Mouse (Mus musculus) kidney, embryonic 14.5 days (tissue): Measurements from ENCODE around the gene Man2a1. TPM values are rescaled to one million over a fixed set of nuclear protein-coding genes. Genes with fewer than 3 reads are reported as not detected.

Source experiments
- ATAC-seq: fragments of 200-750 bp; cut with Nextera tagmentation; 2 replicates; pipeline ENCODE4 v1.8.0; 2017; ENCODE audit warnings: moderate number of reproducible peaks, mild to moderate bottlenecking, moderate TSS enrichment, moderate library complexity; ENCODE audit not compliant: low FRiP score, low TSS enrichment
- H3K27ac ChIP-seq: fragments of 300-500 bp; sonication (generic); 2 replicates; pipeline ENCODE4 v1.5.1; 2014; ENCODE audit warnings: low read depth, mild to moderate bottlenecking, low read length, moderate library complexity, mixed read lengths
- H3K27me3 ChIP-seq: fragments of 300-500 bp; sonication (generic); 2 replicates; pipeline ENCODE4 v1.6.1; 2014; ENCODE audit warnings: mild to moderate bottlenecking, low read length; ENCODE audit not compliant: control insufficient read depth, insufficient read depth
- H3K36me3 ChIP-seq: fragments of 300-500 bp; sonication (generic); 2 replicates; pipeline ENCODE4 v1.6.1; 2014; ENCODE audit warnings: low read length, mixed read lengths; ENCODE audit not compliant: control insufficient read depth, insufficient read depth
- H3K4me1 ChIP-seq: fragments of 300-500 bp; sonication (generic); 2 replicates; pipeline ENCODE4 v1.6.1; 2014; ENCODE audit warnings: low read length, mixed read lengths; ENCODE audit not compliant: control insufficient read depth, insufficient read depth
- H3K4me2 ChIP-seq: fragments of 300-500 bp; sonication (generic); replicated peaks from 2 replicates; pipeline ENCODE4 v1.6.1; 2014; ENCODE audit warnings: low read depth, mild to moderate bottlenecking, low read length
- H3K4me3 ChIP-seq: fragments of 300-500 bp; sonication (generic); 2 replicates; pipeline ENCODE4 v1.5.1; 2014; ENCODE audit warnings: mild to moderate bottlenecking, low read length
- H3K9ac ChIP-seq: fragments of 300-500 bp; sonication (generic); 2 replicates; pipeline ENCODE4 v1.6.1; 2014; ENCODE audit warnings: low read depth, mild to moderate bottlenecking, low read length, moderate library complexity
- H3K9me3 ChIP-seq: fragments of 300-500 bp; sonication (generic); 2 replicates; pipeline ENCODE4 v1.6.1; 2016; ENCODE audit warnings: low read length; ENCODE audit not compliant: control insufficient read depth
- WGBS: fragments of 180-500 bp; shearing (Covaris S2); extraction: QIAGEN DNeasy Blood & Tissue Kit; methylation state at CpG from one replicate; pipeline ENCODE4 v1.1.7; 2014; 5-methylcytosine and 5-hydroxymethylcytosine counted together
- polyA plus RNA-seq: library from polyadenylated mRNA; unstranded; fragments of >200 nt; fragmentation: Nextera tagmentation; extraction: Ambion mirVana; gene quantifications from 2 replicates; pipeline ENCODE4 v1.2.1, GENCODE M21; 2014

Man2a1 gene
- polyA plus RNA-seq = 9.8 and 12.5 TPM in 2 replicates

DNA sequence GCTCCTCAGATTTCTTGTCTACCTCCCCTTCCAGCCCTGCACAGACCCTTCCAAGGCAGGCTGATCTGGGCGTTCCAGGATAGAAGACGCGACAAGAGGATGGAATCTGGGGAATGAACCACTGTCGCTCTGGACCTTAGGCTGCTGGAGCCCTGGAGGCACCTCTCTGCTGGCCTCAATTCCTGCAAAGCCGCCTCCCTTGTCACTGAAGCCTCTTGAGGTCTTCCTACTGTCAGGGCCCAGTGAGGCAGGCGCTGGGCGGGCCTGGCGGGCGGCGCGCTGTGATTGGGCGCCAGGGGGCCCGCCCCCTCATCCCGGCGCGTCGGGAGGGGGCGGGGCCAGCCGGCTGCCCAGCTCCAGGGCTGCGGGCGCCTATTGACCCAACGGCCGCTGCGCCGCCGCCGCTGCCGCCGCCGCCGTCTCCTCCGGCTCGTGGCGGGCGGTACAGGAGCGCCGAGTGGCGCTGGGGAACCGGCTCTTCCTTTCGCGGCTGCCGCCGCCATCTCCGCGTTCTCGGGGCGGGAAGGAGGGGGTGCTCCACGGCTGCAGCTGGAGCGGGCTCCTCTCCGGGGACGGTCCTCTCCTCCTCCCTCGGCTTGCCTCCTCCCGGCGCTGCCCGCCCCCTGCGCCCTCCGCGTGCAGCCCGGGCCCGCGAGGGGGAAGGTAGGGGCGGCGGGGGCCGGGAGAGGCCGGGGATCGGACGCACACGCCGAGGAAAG is at the start of gene Man2a1:
Gene Man2a1 (plus strand): TSS at position 365 of the 719 bp plus-strand sequence.
- Histone ChIP-seq H3K9me3 (no peaks in the 10 kb centered on the region), H3K36me3 (no peaks in the 10 kb centered on the region), H3K27ac (peak within 1 kb of the TSS; percentile 93), H3K4me2 (peak within 1 kb of the TSS; percentile 94), H3K27me3 (no peaks in the 10 kb centered on the region), H3K9ac (peak within 1 kb of the TSS; percentile 91), H3K4me3 (peak within 1 kb of the TSS; percentile 88), H3K4me1 (peaks cover 29% of the 10 kb centered on the region)
- peak; percentile 93 for ATAC-seq
- WGBS = under 1% methylated on average over 56 of the region's 69 CpGs

DNA sequence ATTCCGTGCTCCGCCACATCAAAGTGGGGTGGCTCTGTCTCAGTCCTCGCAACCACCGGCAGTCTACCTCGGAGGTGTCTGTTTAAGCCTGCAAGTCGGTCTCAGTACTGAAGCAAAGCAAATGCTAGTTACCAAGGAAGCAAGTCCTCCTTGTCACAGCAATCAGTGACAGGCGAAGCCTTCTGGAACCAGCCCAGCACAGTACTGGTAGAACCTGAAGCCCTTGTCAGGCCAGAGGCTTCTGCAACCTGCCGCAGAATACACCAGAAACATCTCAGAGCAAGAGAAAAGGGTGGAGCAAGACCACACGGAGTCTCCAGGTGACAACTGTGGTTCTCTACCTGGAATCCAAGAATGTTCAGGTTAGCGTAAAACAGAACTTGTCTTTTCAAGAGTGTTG is 47.2 kb upstream of the Man2a1 start:
- Histone ChIP-seq H3K4me1 (no peaks in the 10 kb centered on the region), H3K4me2 (no peak overlapping the region), H3K9ac (no peak overlapping the region), H3K4me3 (no peak overlapping the region), H3K27ac (no peak overlapping the region), H3K9me3 (no peaks in the 10 kb centered on the region), H3K27me3 (no peaks in the 10 kb centered on the region), H3K36me3 (no peaks in the 10 kb centered on the region)
- 92% methylated on average over 10 of the region's 10 CpGs for WGBS
- no peak for ATAC-seq

DNA sequence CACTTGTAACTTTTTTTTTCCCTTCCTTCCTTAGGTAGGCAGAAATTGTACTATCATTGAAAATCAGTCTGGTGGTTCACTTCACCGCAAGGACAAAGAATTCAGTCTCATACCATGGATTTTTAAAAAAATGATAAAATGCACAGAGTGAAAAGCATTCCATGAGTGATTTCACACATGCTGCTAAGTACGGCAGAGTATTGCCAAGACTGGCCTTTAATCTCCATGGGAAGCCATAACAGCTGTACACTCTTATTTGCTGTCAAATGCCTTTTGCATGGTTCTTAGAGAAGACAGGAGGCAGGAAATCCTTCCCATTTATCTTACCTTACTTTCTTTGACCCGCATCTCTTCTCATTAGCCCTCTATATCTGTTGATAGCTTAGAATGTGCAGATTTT is 45.6 kb upstream of the Man2a1 start:
- Histone ChIP-seq H3K4me2 (no peak overlapping the region), H3K4me1 (no peaks in the 10 kb centered on the region; the same call in 1 of the 2 replicates), H3K27ac (no peak overlapping the region), H3K9me3 (no peaks in the 10 kb centered on the region), H3K27me3 (no peaks in the 10 kb centered on the region), H3K4me3 (no peak overlapping the region), H3K9ac (no peak overlapping the region), H3K36me3 (no peaks in the 10 kb centered on the region)
- no peak for ATAC-seq
- 82% methylated on average over 3 of the region's 3 CpGs for WGBS

DNA sequence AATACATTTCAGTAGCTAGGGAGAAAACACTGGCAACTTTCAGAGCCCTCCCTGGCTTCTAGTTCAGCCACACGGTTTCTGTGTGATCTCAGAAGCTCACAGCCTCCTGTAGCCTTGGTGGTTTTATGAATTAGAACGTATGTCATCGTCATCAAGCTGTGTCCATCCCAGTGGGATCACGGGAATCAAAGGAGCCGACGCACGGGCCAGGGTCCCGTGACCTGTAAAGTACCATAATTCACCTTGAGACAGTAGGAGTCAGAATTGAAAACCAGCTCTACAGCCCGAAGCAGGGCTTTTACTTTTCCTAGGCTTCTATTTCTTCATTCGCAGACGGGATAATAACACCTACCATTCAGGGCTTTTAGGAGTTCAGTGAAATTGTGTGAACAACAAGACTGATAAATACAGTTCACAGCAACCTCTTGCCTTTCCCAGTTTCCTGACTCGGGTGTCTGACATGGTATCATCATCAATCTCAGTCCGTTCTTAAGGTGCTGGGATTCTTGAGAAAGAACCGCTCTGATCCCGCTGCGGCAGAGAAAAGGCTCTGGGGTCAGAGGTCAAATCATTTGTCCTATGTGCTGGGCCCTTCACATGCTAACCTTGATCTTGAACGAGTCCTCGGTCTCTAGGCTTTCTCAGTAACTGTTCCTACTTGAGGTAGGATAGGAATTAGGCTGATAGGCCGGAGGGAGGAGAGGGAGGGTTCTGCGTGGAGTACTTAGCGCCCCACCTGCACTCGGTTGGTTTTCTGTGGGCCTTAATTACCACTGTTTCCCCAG is 43.7 kb upstream of the Man2a1 start:
- Histone ChIP-seq H3K9me3 (no peaks in the 10 kb centered on the region), H3K4me2 (no peak overlapping the region), H3K36me3 (no peaks in the 10 kb centered on the region), H3K27me3 (no peaks in the 10 kb centered on the region), H3K9ac (no peak overlapping the region), H3K4me1 (no peaks in the 10 kb centered on the region; the same call in 1 of the 2 replicates), H3K4me3 (no peak overlapping the region), H3K27ac (no peak overlapping the region)
- ATAC-seq = no peak
- 83% methylated on average over 22 of the region's 22 CpGs for WGBS

DNA sequence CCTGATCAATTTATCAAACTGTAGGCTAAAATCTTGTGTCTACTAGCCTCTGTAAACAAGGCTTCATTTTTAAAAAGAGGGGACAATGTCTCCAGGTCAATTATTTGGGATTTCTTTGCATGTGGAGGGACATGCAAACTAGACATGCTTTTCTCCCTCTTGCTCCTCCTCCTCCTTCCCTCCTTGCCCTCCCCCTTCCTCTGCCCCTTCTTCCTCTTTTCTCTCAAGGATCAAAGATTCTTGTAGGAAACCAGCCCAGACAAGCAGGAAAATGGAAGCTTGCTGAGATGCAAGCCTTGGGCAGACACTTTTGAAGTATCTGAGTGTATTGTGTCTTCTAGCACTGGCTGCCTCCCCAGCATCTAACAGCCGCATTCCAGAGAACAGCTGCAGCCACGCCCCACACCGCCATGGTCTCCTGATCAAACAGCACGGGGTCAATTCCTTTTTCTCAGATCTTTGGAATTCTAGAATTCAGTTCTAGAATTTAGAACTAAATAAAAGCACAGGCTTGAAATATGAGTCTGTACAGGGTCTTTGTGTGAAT is 41.5 kb upstream of the Man2a1 start:
- H3K4me3 ChIP-seq = no peak overlapping the region
- no peaks in the 10 kb centered on the region; the same call in 1 of the 2 replicates for H3K4me1 ChIP-seq
- no peaks in the 10 kb centered on the region for H3K36me3 ChIP-seq

DNA sequence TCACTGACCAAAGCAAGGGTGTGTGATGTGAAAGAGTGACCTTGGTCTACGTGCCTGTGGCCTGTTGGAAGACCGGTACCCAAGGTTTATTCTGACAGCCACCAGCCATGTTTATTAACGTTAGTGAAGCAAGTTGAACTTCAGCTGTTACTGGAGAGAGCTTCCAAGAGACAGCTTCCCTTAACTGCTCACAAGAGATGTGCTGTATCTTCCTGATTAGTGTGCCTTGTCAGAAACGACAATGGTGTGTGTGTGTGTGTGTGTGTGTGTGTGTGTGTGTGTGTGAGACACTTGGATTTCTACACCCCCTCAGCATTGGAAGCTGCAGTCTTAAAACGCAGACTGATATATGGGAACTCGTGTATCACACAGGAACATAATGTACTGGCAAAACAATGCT is 34.1 kb upstream of the Man2a1 start:
- H3K9me3 ChIP-seq = no peaks in the 10 kb centered on the region
- H3K4me1 ChIP-seq = no peaks in the 10 kb centered on the region
- H3K4me2 ChIP-seq = no peak overlapping the region
- no peak for ATAC-seq
- no peaks in the 10 kb centered on the region for H3K36me3 ChIP-seq
- H3K27me3 ChIP-seq = no peaks in the 10 kb centered on the region
- H3K27ac ChIP-seq = no peak overlapping the region
- WGBS = 63% methylated on average over 6 of the region's 6 CpGs
- H3K9ac ChIP-seq = no peak overlapping the region
- H3K4me3 ChIP-seq = no peak overlapping the region

More for the DNA sequence above, 41.5 kb upstream of the Man2a1 start:
- H3K4me2 ChIP-seq = no peak overlapping the region
- peak; percentile 90 for ATAC-seq
- WGBS = under 1% methylated on average over 4 of the region's 4 CpGs
- H3K9ac ChIP-seq = no peak overlapping the region
- H3K27me3 ChIP-seq = no peaks in the 10 kb centered on the region
- no peak overlapping the region for H3K27ac ChIP-seq
- H3K9me3 ChIP-seq = no peaks in the 10 kb centered on the region

DNA sequence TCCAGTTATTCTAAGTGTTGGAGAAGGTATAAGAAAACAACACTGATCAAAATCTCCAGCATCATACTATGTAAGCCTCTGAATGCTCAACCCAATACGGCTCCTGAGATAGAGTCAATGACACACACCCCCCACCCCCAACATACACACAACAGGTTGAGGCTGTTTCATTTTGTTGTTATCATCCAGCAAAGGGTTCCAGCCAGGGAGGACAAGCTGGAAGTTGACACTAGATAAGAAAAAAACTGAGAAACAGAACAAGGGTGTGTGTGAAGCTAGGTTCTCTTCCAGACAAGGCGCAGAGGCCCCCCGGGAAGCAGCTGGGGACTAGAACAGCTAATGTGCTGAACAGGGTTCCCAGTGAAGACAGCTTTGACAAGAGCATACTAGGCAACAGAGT is 33.0 kb upstream of the Man2a1 start:
- H3K4me2 ChIP-seq = no peak overlapping the region
- no peak for ATAC-seq

DNA sequence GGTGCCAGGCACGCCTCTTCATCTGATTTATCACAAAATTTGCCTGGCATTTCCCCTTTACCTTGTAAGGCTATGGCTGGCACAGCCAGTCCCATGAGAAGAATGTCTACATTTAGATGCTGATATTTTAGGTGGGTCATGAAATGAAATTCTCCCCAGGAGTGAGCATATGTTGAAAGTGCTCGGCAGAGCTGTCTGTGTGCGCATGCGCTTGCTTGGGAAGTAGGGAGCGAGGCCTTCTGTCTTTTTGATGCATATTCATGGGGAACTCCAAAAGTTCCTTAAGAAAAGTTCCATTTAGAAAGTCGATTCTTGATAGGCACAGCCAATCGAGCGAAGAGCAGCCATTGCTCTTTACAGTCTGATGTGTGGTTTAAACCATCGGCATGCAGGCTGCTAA is 26.6 kb upstream of the Man2a1 start:
- H3K4me1 ChIP-seq = no peaks in the 10 kb centered on the region
- H3K9ac ChIP-seq = no peak overlapping the region
- no peak overlapping the region for H3K27ac ChIP-seq
- H3K9me3 ChIP-seq = no peaks in the 10 kb centered on the region
- WGBS = 95% methylated on average over 9 of the region's 9 CpGs
- no peaks in the 10 kb centered on the region for H3K27me3 ChIP-seq
- H3K4me2 ChIP-seq = no peak overlapping the region
- no peaks in the 10 kb centered on the region for H3K36me3 ChIP-seq
- H3K4me3 ChIP-seq = no peak overlapping the region
- no peak for ATAC-seq

More for the DNA sequence above, 33.0 kb upstream of the Man2a1 start:
- no peaks in the 10 kb centered on the region for H3K4me1 ChIP-seq
- no peak overlapping the region for H3K9ac ChIP-seq
- no peaks in the 10 kb centered on the region for H3K9me3 ChIP-seq
- no peak overlapping the region for H3K27ac ChIP-seq
- H3K27me3 ChIP-seq = no peaks in the 10 kb centered on the region
- H3K4me3 ChIP-seq = no peak overlapping the region
- 97% methylated on average over 3 of the region's 3 CpGs for WGBS
- H3K36me3 ChIP-seq = no peaks in the 10 kb centered on the region

DNA sequence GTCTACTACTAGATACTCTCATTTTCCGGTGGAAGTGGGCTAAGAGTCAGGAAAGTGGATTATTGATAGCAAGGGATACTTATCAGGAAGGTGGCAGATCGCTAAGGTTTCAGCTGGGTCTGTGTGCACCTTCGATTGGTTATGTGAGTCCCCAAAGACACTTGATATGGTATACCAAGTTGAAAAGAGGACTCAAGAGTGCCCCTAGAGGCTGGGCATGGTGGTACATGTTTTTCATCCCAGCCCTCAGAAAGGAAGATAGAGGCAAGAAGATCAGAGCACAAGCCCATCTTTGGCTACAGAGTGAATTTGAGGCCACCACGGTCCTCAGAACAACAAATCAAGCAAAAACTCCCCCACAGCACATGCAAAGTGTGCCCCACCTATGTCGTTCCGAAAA is 25.3 kb upstream of the Man2a1 start:
- Histone ChIP-seq H3K27ac (no peak overlapping the region), H3K4me1 (no peaks in the 10 kb centered on the region), H3K9ac (no peak overlapping the region), H3K4me3 (no peak overlapping the region), H3K9me3 (no peaks in the 10 kb centered on the region), H3K36me3 (no peaks in the 10 kb centered on the region), H3K4me2 (no peak overlapping the region), H3K27me3 (no peaks in the 10 kb centered on the region)
- ATAC-seq = no peak
- WGBS = 77% methylated on average over 6 of the region's 6 CpGs
